Mouse (Mus musculus) G1E (cell line): ENCODE results near the gene Dnajc14.

ENCODE experiments used
- CTCF ChIP-seq: IDR thresholded peaks from 2 replicates; pipeline ENCODE4 v1.5.1; 2012; ENCODE audit warnings: low read depth, low read length, inconsistent platforms, mixed read lengths
- GATA1 ChIP-seq: IDR thresholded peaks from 2 replicates; pipeline ENCODE4 v1.6.1; 2012; ENCODE audit warnings: borderline replicate concordance, low read length, inconsistent platforms, mixed read lengths
- POLR2AphosphoS5 ChIP-seq: IDR thresholded peaks from 2 replicates; pipeline ENCODE4 v1.6.1; 2012; ENCODE audit warnings: low read depth, low read length, inconsistent platforms; ENCODE audit not compliant: insufficient replicate concordance
- TAL1 ChIP-seq: conservative IDR thresholded peaks from 2 replicates; pipeline ENCODE4 v1.6.1; 2012; ENCODE audit warnings: low read depth, low read length, inconsistent platforms, mixed read lengths

- TF ChIP-seq CTCF (no peak), GATA1 (no peak), POLR2AphosphoS5 (no peak), TAL1 (no peak)
Observed at GRCm38 (mm10) chr10:128861176-128861575, 57.3 kb downstream of the Dnajc14 start.
